Mouse (Mus musculus): ENCODE results near the gene Fam162a. TPM values are rescaled to one million over a fixed set of nuclear protein-coding genes. Genes with fewer than 3 reads are reported as not detected.
A peak's percentile ranks its signal among the peaks of the same experiment; 100 is the strongest.
"Not testable (repeated sequence)": the region's sequence is repeated elsewhere in the genome, so short reads cannot be mapped to it uniquely, and the experiment has no call there.

Gene Fam162a
- 39.7 and 41.3 TPM in 2 replicates for polyA plus RNA-seq (2012; rRNA removed)

DNA sequence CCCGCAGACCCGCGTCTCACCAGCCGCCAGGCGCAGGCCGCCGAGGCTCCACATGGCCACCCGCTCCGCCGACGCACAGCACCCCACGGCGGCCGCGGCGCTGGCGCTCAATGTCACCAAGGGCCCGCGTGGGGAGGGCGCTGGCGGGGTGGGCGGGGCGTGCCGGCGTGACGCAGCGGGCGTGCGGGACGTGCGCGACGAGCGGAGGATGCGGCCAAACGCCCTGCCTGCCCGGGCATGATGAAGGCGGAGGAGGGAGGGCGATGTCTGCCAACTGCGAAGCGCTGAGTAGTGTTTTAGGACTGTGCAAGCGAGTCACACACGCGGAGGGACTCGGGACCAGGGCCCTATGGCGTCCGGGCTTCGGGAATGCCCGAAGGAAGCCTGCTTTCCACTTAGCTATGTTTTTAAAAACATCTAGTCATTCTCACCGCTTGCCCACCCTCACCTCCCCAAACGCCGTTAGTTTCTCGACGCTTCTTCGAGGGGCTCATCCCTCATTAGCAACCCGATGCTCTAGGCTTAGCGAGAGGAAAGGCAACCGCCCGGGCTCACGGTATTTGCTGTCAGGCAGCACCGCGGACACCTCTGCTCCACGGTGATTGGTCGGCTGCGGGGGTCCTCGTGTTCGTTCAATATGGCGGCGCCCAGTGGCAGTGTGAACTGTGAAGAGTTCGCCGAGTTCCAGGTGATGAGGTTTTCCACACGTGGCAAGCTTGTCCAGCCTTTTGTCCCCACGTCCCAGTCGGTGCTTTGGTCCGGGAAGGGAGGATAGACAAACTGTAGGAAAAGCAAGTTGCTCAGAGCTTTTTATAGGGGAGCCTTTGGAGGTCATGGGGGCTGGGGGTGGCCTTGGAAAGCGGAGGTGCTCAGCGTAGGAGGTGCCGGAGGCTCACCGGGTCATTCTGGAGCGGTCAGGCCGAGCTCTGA is at the start of gene Fam162a, which contains the start of gene Ccdc58:
Gene Fam162a (minus strand): TSS at position 145 of the 930 bp plus-strand sequence.
Gene Ccdc58 (plus strand): TSS at position 236 of the 930 bp plus-strand sequence.
- WGBS = under 1% methylated on average over 81 of the region's 81 CpGs
- Histone ChIP-seq H3K4me1 (ENCODE audit: control insufficient read depth, insufficient read depth, low read length) (peaks cover 2% of the 10 kb centered on the region; the same call in 1 of the 2 replicates), H3K4me3 (replicated peaks; ENCODE audit: extremely low read depth, low read depth, low read length) (peak within 1 kb of the TSS; percentile 85)
- peak; percentile 90 for DNase-seq
- TF ChIP-seq POLR2A (IDR thresholded peaks at IDR 0.05; ENCODE audit: borderline replicate concordance, extremely low read depth, low read depth, low read length) = peak; percentile 99
- TF ChIP-seq CTCF (IDR thresholded peaks at IDR 0.05; ENCODE audit: insufficient read depth, low read length) = no peak

DNA sequence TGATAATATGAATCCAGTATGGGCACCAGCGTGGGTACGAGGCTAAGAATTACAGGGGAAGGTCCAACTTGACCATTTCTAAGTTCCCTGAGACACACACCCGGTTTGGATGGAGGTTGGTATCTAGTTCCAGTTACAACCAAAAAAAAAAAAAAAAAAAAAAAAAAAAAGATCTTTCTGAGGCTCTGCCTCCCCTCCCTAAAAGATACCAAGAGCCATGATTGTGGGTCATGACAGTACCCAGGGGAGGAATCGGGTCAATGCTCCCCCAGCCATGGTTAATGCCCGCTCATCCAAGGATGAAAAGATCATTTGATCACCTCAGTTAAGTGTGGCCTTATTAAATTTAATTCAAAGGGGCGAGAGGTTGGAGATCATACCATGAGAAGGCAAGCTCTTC is 44.4 kb upstream of the Fam162a start:
- H3K4me3 ChIP-seq (replicated peaks; ENCODE audit: extremely low read depth, low read depth, low read length); DNase-seq; H3K4me1 ChIP-seq (ENCODE audit: control insufficient read depth, insufficient read depth, low read length): not testable (repeated sequence)
- WGBS = 91% methylated on average over 6 of the region's 6 CpGs

- not testable (repeated sequence) for H3K4me3 ChIP-seq (replicated peaks; ENCODE audit: extremely low read depth, low read depth, low read length); H3K4me1 ChIP-seq (ENCODE audit: control insufficient read depth, insufficient read depth, low read length); DNase-seq
Measured at GRCm38 (mm10) chr16:36111486-36111885, 40.1 kb upstream of the Fam162a start.

DNA sequence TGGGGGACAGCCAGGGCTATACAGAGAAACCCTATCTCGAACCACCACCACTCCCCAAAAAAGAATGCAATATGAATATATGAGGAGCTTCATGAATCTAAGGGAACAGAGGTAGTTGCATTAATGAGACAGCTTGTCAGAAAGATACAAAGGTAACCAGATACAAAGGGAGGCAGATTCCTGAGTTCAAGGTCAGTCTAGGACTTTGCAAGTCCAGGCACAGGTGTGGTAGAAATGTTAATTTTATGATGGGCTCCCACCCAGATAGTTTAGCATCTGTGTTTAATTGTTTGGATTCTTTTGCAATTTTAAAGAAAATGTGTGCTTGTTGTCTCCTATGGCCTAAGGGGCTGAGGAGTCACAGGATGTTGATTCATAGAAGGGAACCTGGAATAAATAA is 30.8 kb upstream of the Fam162a start:
- no peak for DNase-seq
- Histone ChIP-seq H3K4me3 (replicated peaks; ENCODE audit: extremely low read depth, low read depth, low read length) (no peak overlapping the region), H3K4me1 (ENCODE audit: control insufficient read depth, insufficient read depth, low read length) (no peaks in the 10 kb centered on the region)
- WGBS = 75% methylated on average over 1 of the region's 1 CpGs
- TF ChIP-seq POLR2A (IDR thresholded peaks at IDR 0.05; ENCODE audit: borderline replicate concordance, extremely low read depth, low read depth, low read length) (no peak), CTCF (IDR thresholded peaks at IDR 0.05; ENCODE audit: insufficient read depth, low read length) (no peak)

DNA sequence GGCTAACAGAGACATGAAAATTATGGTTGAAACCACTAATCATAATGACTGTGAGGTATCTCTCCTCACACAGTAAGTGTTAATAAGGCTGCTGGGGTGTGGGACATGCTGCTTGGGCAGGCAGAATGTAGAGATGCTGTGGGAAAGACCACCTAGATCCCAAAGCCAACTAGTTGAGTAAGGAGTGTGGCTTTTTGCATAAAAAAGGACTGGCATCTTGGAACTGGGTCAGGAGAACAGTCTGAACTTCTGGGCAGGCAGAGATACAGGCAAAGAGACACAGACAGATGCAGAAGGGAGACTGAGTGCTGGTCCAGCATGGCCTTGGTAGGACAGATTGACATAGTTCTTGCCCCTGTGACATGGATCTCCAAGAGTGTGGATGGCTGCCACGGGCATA is 30.1 kb upstream of the Fam162a start:
- Histone ChIP-seq H3K4me1 (ENCODE audit: control insufficient read depth, insufficient read depth, low read length) (no peaks in the 10 kb centered on the region), H3K4me3 (replicated peaks; ENCODE audit: extremely low read depth, low read depth, low read length) (no peak overlapping the region)
- TF ChIP-seq CTCF (IDR thresholded peaks at IDR 0.05; ENCODE audit: insufficient read depth, low read length) = no peak
- no peak for TF ChIP-seq POLR2A (IDR thresholded peaks at IDR 0.05; ENCODE audit: borderline replicate concordance, extremely low read depth, low read depth, low read length)
- 81% methylated on average over 1 of the region's 1 CpGs for WGBS
- no peak for DNase-seq

GRCm38 (mm10) chr16:36097813-36098499 is 26.6 kb upstream of the Fam162a start:
- not testable (repeated sequence) for H3K4me1 ChIP-seq (ENCODE audit: control insufficient read depth, insufficient read depth, low read length); DNase-seq; H3K4me3 ChIP-seq (replicated peaks; ENCODE audit: extremely low read depth, low read depth, low read length)
- 84% methylated on average over 12 of the region's 12 CpGs for WGBS

DNA sequence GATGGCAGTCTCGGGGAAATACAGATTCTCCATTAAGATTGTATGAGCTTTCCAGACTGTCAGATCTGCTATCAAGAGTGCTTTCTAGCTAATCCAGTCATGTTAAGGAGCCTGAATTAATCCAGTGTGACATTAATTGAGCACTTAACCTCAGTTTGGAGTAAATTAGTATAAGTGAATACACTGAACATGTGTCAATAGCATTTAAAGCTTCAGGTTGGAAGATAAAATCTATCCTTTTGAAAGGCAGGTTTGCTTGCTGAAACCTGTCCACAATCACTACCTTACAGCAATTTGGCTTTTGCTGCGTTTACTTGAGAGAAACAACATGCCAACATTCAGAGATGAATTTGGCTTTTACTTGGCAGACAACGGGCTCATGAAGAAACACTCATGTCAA is 22.7 kb upstream of the Fam162a start:
- Histone ChIP-seq H3K4me3 (replicated peaks; ENCODE audit: extremely low read depth, low read depth, low read length) (no peak overlapping the region), H3K4me1 (ENCODE audit: control insufficient read depth, insufficient read depth, low read length) (no peaks in the 10 kb centered on the region)
- TF ChIP-seq CTCF (IDR thresholded peaks at IDR 0.05; ENCODE audit: insufficient read depth, low read length) (no peak), POLR2A (IDR thresholded peaks at IDR 0.05; ENCODE audit: borderline replicate concordance, extremely low read depth, low read depth, low read length) (no peak)
- DNase-seq = no peak
- 75% methylated on average over 3 of the region's 3 CpGs for WGBS

DNA sequence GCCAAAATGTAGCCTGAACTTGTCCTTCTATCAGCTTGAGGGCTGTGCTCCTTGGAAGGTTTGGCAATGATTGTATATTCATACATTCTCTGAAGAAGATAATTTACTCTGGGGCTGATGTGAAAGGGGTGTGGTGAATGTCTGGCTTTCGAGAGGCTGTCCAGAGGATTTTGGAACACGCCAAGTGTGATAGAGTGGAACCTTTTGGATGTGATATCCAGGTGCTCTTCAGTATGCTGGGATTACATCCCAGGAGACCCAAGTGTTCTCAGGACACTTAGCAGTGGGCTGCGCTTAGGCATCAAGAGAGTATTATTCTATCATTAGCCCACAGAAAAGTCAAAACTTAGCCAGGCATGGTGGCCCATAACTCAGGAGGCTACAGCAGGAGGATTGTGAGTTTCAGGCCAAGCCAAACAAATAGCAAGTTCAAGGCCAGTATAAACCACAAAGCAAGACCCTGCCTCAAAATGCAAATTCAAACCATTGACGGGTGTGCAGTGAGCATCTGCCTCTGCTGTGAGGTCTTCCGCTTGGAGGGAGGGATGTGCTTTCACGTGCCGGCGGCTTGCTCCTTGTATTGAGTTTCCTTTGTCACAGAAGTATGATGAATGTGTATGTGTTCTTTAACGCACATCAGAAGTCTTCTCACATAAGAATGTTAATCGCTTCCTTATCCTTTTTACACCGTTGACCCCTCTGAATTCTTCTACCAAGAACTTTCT is 19.6 kb upstream of the Fam162a start:
- no peak for TF ChIP-seq CTCF (IDR thresholded peaks at IDR 0.05; ENCODE audit: insufficient read depth, low read length)
- TF ChIP-seq POLR2A (IDR thresholded peaks at IDR 0.05; ENCODE audit: borderline replicate concordance, extremely low read depth, low read depth, low read length) = no peak
- no peak for DNase-seq
- 91% methylated on average over 11 of the region's 11 CpGs for WGBS
- Histone ChIP-seq H3K4me1 (ENCODE audit: control insufficient read depth, insufficient read depth, low read length) (no peaks in the 10 kb centered on the region), H3K4me3 (replicated peaks; ENCODE audit: extremely low read depth, low read depth, low read length) (no peak overlapping the region)

DNA sequence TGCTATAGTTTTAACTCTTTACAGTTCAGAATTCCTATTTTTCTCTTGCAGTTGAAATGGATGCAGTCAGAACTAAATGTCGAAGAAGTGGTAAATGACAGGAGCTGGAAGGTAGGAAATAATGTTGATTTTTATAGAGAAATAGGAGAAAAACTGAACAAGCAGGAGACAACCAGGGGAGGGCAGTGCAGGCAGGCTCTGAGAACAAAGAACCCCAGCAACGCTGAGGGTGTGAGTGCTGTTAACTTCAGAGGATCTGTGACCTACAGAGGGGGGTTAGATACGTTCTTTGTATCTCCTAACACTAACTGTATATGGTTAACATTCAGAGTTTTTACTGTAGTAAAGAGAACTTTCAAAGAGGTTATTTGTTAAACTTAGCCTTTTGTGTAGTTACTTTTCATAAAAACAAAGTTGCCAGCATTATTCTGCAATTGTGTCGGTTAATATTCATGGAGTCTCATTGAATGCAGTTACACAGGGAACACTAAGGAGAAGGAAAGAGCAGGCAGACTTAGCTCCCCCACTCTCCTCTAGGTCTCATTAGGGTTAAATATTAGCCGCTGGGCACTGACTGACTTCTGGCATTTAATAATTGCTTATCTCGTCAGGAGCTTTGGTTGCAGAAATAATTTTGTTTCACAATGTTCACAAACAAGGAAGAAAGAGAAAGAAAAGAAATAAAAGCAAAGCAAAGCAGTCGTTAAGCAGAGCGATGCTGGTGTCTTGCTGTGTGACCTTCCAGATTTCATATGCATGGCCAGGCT is 18.6 kb upstream of the Fam162a start:
- Histone ChIP-seq H3K4me3 (replicated peaks; ENCODE audit: extremely low read depth, low read depth, low read length) (no peak overlapping the region), H3K4me1 (ENCODE audit: control insufficient read depth, insufficient read depth, low read length) (no peaks in the 10 kb centered on the region)
- TF ChIP-seq POLR2A (IDR thresholded peaks at IDR 0.05; ENCODE audit: borderline replicate concordance, extremely low read depth, low read depth, low read length) = no peak
- TF ChIP-seq CTCF (IDR thresholded peaks at IDR 0.05; ENCODE audit: insufficient read depth, low read length) = no peak
- DNase-seq = no peak
- WGBS = 72% methylated on average over 8 of the region's 8 CpGs
